Mouse (Mus musculus) ovary, postnatal 14 days (tissue): ENCODE measurements around the gene Synm.
A peak's percentile ranks its signal among the peaks of the same experiment; 100 is the strongest.

Source experiments
- DNase-seq: peaks from one replicate; pipeline ENCODE4 v3.0.0; 2022; ENCODE audit warnings: low spot score

Gene Synm

DNA sequence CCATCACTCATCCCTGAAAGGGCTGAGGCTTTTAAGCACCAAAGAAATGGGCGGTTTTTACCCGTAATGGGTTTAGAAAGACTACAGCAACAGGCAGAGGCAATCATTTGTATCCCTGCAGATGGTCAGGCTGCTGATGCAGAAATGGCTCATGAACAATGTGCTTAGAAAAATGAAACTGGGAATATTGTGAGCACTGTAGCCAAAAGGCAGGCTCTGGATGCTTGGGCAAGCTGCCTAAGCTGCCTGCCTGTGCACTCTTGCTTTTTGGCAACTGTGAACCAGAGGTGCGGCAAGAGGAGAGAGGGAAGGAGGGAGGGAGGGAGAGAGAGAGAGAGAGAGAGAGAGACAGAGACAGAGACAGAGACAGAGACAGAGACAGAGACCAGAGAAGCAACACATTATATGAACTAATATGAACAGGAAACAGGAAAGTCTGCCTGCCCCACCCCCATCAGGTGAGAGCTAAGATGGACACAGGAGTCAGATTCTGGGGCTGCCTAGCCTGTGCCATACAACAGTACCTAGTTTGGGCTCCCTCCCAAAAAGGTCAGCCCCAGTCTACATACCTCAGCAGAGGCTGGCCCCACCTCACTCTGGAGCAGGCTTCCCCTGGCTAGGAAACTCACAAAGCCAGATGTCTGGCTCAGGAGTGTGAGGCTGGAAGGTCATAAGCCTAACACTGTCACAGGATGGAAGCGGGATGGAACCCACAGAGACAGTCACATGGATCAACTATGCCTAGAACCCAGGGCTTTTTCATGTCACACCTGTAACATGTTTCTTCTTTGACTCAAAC is 9.9 kb downstream of the Synm start:
- no peak for DNase-seq

DNA sequence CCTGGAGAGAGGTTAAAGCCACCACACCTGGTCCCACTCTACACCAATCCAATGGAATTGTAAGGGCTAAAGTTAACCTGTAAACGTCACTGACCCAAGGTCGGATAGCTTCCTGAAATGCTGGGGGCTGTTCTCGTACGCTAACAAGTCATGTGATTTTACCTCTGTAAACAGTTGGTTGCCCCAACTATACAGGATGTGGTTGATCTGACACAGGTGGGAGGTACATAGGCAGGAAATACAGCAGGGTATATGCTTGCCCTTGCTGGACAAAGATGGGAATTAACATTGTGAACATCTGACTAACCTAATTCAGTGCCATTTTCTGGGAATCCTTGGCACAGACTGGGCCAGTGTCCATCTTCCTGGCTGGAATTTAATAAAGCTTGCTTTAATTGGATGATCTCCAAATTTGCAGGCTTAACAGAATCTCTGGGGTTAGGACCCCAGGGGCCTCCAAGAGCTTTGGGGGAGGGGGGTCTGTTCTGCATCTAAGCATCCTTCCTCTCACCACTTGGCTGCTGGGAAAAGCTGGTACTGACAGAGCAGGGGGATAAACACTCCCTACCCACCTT is 11.7 kb downstream of the Synm start:
- DNase-seq = no peak

DNA sequence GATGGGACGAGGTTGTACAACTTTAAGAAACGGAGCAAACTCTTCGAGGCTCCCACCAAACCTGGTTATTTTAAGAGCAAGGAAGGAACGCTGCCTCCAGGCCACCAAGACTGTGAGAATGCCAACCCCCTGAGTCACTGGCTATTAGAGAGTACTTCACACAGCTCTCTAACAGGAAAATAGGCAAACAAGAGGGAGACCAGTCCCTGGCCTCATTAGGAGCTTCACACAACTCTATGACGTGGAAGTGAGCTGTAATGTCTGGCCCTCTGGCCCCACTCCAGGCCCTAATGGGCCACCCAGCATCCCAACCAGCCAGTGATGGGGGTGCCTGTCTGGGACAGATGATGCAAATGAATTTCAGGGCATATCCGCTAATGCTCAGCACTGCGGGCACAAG is 17.8 kb downstream of the Synm start:
- no peak for DNase-seq

DNA sequence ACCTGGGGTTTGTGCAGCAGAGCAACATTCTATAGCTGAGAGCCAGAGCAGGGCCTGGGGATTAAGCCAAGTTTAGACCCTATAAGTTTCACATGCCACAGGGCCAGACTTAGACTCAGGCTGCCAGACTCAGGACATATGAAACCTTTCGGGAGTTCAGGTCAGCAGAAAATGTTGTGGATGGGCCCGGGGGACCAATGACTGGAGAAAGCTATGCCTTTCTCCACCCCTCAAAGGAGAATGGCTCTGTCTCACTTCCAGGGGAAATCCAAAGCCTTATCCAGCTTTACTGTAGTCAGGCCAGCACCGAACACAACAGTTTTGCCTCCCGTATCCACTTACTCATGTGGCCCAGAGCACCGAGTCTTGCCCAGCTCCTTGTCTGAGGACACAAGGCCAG is 18.7 kb downstream of the Synm start:
- no peak for DNase-seq

DNA sequence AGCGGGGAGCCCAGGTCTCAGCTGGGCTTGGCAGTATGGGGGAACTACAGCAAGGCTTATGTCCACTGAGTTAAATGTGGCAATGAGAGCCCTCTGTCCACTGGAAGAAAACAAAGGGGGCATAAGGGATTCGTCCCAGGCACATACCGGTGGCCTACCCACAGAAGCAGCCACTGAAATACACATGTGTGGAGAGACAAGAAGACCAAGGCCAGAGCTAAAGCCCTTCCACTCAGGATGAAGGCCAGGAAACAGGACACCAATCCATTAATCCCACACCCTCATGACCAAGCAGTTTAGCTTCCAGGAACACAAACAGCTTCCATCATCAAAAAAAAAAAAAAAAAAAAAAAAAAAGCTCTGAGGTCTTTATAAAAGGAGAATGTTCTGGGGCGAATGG is 19.2 kb downstream of the Synm start:
- DNase-seq = no peak

DNA sequence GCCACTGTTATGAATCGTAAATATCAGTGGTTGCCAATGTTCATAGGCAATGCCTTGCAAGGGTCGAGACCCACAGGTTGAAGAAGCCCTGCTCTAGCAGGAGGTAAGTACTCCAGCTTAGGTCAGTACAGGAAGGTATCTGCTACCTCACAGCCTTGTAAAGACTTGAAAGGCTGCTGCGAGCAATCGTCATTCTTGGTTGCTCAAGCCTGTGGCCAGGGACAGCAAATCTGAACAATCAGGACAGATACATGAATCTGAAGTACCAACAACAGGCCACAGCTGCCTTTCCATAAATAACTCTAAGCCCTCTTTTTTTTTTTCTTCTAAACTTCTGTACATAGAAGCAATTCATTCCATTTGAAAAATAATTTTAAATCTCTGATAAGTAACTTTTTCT is 27.3 kb downstream of the Synm start:
- no peak for DNase-seq

DNA sequence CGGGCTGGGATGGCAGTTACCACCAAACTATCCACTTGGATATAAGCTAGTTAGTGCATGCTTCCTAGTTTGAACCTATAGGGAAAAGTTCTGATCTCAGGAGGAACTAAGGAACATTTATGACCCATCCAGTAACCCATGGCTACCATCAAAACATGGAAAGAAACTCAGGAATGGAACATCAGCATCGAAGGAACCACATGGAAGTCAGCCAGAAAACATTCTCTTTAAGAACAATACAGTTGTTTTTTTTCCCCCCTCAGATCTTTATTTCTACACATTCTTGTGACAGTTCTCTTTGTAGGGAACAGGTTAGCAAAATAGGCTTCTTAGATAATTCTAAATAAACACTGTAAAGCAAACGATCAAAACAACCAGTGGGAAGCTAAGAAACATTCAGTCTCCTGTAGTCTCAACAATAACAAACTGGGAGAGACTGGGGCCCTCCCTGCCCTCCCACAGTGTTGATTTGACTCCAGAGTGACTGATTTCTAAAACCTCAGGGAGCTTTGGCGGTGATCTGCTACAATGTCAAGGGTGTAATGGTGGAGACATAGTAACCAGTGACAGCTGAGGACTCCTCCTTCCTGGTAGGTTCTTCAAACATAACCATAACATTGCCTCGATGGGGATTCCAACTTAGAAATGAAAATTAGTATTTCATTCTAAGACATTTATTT is 29.0 kb downstream of the Synm start:
- DNase-seq = no peak

DNA sequence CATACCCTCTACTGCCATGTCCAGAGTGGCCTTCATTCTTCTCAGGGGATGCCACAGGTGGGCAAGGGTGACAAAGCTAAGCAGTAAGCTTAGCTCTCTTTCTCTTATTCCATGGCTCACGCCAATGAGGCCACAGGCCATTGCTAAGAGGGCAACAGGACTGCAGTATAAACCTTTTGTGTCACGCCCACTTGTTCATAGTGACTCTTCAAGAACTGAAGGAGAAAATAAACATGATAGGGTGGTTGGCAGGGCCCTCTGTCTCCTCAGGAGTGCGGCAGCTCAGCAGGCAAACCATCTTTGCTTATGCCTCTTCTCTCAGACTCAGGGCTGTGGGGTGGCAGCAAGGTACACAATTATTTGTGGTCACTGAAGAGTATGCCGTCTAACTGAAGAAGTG is 30.7 kb downstream of the Synm start:
- no peak for DNase-seq

DNA sequence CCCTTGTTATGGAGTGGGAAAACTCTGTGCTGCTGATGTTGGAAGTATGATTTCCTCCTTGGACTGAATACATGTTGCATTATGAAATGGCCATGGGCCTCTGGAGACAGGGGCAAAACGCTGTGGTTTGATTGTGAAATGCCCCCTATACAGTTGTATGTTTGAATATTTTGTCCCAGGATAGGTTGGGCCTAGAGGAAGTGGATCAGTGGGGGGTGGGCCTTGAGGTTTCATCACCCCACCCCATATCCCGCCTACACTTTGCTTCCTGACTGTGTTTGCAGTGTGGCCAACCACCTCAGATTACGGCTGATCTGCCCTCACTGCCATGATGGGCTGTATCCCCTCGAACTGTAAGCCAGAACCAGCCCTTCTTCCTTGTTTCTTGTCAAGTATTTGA is 31.3 kb downstream of the Synm start:
- no peak for DNase-seq

DNA sequence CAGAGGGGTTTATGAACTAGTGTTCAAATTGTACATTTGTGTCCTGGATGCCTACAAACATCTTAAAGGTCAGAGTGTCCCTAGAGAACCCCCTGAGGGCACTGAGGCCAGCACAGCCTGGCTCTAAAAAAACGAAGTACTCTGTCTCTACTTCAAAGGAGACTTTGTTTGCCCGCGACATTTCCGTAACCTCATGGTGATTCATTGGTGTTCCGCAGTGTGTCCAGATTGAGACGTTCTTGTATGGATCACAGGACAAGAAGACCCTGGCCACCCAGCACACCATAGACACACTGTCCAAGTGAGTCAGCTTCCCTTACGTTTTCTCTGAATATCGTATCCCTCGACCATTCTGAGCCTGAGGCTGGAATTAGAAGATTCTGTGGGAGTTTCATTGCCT is 34.5 kb downstream of the Synm start:
- DNase-seq = no peak

DNA sequence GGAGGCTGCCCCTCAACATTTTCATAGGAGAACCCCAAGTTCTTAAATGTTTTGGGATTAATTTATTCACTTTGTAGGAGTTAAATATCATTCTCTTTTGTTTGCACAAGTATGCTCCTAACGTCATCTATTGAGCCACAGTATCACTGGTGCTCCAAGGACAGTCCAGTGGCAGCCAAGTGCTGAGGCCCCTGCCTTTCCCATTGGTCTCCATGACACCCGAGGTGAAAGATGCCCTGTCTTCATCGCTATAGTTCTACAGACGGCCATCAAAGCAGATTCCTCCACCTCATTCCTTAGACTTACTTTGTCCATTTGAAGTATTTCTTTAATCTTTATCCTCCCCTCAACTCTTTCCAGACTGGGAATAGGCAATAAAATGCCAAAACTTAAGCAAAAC is 35.0 kb downstream of the Synm start:
- DNase-seq = no peak

DNA sequence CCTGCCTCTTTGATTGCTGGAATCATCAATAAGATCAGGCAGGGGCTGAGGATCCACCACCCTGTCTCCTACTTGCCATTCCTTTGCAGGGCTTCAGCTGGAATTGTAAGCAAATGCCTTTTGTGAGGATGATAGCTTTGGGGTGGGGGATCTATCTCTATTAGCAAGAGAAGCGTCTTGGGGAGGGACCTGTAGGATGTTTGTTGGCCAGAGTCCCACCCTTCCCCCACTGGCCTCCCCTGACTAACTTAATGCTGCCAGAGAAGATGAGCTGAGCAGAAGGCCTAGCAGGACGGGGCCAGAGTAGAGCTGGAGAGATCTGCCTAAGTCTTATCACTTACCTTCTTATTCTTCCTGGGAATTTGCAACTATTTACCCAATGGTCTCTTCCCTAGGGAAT is 37.4 kb downstream of the Synm start:
- DNase-seq = no peak

DNA sequence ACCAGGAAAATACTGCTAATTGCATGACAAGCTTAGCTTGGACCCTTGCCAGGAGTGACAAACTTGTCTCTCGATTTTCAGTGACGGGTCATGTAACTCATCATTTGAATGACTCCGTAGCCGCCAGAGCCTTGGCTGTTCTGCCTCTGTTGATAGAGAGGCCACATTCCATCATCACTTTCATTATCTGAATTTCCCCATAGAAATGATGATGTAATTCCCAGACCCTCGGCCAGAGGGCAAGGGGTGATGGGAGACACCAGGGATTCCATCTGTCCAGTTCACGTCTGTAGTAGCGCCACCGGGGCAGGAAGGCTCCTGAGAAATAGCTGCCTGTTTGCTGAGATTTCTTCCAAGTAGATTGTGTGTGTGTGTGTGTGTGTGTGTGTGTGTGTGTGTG is 40.7 kb downstream of the Synm start:
- DNase-seq = no peak

DNA sequence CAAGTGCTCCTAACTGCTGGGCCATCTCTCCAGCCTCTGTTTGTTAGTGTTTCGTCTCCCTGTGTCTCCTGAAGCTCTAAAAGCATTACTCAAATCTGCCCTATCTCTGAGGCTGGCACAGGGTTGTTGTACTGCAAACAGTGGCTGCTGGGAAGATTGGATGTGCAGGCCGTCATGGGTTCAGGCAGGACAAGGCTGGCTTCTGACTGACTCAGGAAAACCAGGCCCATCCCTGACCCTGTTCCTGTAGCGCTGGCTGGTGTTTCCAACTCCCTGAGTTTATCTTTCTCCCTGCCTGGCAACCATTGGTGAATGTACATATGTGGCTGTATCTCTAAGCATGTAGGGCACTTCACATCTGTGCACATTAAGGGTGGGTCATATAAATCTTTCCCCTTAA is 42.0 kb downstream of the Synm start:
- DNase-seq = no peak

DNA sequence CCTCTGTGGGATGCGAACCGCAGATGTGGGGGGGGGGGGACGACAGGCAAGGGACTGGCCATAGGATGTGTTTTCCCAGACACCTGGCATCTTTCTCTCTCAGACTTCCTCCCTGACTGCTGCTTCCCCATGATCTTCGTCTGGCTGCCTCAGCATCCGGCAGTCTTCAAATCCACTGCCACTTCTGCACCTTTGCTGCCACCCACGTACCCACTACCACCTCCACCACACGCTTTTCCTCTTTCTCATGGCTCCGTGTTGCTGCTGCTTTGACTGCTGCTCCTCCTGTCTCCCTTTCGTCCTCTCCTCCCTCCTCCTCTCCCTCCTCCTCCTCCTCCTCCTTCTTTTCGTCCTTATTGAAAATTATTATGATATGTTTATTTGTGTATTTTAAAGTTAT is 42.6 kb downstream of the Synm start:
- DNase-seq = no peak

DNA sequence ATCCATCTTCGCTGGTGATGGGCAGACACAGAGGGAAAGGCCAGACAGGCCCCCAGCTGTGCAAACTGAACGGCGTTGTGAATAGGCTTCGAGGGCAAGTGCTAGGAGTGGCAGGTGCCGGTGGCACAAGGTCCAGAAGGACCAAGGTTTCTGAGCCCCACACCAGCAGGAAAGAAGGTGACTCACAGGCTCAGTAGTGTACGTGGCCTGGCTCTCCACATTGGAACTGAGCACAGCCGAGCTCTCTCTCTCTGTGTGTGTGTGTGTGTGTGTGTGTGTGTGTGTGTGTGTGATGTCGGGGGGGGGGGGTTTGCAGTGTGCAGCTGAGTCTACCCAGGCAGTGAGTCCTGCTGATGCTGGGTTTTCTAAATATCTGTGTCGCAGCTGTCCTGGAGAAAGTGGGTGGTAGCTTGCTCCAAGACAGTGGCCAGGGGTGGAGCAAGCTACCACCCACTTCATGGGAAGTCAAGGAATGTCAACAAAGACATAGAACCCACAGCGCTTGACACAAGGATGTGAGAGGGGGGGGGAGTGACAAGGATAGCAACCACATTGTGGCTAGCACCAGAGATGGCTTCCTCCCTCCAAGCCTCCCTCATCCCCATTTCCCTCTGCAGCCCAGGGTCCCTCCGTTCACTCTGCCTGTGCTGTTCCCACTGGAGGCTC is 43.2 kb downstream of the Synm start:
- no peak for DNase-seq

DNA sequence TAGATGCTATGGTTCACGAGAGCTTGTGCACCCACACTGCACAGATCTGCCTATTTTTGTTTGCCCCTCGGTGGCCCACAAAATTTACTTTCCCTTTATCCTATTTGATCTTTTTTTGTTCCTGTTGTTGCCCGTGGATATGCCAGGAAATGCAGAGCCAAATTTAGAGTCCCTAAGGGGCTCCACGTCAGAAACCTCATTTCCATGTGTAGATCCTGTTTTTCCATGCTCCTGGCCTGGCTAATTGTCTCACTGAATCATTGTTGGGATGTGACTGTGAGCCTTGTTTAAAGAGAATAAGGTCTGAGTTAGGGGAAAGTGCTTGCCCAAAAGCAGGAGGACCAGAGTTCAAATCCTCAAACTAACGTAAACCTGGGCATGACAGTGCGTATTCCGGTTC is 44.4 kb downstream of the Synm start:
- no peak for DNase-seq

DNA sequence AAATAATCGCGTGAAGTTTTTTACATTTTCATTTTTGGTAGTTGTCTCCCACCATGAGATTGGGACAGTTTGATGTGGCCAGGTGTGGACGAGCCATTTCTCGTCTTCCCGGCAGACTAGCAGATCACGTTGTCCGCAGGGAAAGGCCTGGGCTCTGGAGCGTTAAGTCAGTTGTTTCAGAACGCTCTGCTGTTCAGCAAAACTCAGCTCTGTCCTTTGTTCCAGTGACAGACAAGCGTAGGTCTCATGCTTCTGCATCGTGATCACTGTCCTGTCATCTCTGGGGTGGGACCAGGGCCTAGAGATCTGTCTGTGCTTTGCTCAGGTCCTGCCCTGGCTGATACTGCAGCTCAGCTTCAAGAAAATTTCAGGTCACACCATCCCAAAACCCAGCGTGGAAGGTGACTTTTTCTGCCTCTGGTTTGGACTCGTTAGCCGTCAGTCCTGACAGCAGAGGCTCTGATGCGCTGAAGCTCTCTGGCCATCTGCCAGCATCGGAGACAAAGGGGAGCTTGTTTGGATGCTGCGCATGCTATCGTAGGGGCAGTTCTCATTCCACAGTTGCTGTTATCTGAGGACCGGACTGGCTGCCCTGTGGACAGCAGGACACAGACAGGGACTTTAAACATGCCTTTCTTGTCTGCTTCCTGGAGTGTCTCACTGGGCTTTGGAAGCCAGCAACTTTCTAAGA is 45.6 kb downstream of the Synm start:
- no peak for DNase-seq

DNA sequence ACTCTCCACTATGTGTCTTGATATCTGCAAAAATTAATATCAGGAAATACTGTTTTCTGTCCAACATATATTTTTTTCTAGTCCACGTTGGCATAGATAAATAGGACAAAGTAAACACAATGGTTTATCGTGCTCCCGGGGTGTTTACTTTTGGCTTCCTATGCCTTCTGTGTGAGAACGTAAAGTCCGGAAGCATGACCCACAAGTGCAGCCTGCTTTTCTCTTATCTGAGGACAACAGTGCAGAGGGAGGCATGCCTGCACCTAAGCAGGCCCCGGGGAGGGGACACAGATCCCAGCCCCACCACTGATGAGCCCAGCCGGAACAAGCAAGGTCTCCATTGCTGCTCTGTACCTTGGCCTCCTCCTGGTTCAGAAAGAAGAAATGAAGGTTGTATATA is 49.3 kb downstream of the Synm start:
- no peak for DNase-seq

DNA sequence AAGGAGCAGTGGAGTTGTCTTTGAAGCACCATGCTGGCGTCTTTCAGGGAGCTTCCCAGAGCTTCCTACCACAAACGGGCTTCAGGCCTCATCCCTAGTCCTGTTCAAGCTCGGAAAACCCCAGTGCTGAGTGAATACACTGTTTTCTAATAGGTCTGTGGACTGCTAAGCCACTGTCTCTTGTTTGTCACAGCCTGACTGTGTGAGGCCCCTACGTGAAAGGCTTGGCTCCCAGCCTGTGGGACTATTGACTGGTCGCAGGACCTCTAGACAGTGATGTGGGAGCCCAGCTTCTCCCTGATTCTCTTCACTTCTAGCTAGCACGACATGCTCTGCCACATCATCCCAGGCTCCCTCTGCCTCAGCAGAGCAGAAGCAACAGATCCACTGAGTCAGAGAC is 51.4 kb downstream of the Synm start:
- no peak for DNase-seq

DNA sequence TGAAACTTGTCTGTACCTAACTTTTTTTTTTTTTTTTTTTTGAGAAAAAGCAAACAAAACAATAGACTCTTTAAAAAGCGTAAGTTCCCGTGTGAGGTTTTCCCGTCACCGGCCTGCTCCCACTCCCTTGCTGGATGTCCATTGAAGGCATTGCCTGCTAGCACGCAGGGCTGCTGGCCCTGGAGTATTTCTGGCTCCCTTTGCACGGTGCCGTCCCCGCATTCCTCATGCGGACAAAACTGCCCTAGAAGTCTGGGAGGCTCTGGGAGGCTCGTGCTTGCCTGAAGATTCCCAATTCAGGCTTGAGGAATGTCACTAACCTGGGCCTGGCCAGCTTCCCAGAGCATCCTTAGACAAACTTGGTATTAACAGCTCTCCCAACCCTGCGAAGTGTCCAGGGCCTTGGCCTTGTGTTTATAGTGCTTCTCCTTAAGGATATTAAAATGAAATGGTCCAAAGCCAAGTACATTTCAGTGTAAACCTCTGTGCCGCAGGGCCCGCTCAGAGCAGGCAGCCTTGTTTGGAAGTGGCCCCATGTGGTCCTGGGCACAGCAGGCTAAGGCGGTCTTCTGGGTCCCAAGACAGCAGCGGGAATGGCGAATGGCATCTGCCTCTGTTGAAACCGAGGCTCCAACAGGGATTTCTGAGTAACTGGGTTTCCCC is 58.2 kb downstream of the Synm start:
- no peak for DNase-seq

DNA sequence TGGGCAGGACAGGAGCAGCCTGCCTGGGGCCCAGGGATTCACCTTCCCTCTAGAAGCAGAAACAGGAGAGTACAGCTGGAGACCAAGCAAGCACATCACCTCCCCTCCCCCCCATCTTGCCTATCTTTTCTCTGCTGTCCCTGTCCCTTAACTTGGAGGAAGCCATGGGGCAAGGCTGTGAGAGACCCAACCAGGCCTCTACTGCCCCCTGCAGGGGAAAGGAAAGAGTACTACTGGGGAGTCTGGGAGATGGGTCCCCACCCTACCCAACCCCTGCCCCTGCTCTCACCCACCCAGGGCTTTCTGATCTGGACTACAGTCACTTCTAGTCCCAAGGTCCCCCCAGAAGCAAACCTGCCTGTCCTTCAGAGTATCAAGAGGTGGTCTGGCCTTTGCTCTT is 58.7 kb downstream of the Synm start:
- DNase-seq = peak; percentile 49
